Mouse (Mus musculus): ENCODE data around the gene Rims3. TPM values are rescaled to one million over a fixed set of nuclear protein-coding genes. Genes with fewer than 3 reads are reported as not detected.

Rims3 gene
- polyA plus RNA-seq, 1 experiment from 2014 or later = 1.1 TPM

- Histone ChIP-seq H3K27ac (ENCODE audit: low read depth) (peak overlapping the region; percentile 88), H3K9ac (0 out of 2 replicates have a peak overlapping the region, but pooled peaks have one; percentile 9), H3K9me3 (ENCODE audit: low read depth, low read length) (no peaks in the 10 kb centered on the region), H3K4me1 (ENCODE audit: insufficient read depth) (peaks cover 29% of the 10 kb centered on the region), H3K4me2 (peak overlapping the region; percentile 69), H3K36me3 (ENCODE audit: insufficient read depth) (no peaks in the 10 kb centered on the region), H3K4me3 (ENCODE audit: low read depth, low read length) (peak overlapping the region; percentile 48; the same call in 1 of the 2 replicates), H3K27me3 (ENCODE audit: insufficient read depth, low read length) (no peaks in the 10 kb centered on the region)
- ATAC-seq (ENCODE audit: insufficient read depth) (peak; percentile 79), DNase-seq (peak; percentile 95)
- no peak for TF ChIP-seq CTCF (IDR thresholded peaks at IDR 0.05; ENCODE audit: low read depth)
- 13% methylated on average over 3 of the region's 3 CpGs for WGBS
Measured at GRCm38 (mm10) chr4:120817002-120817774, 37.4 kb upstream of the Rims3 start.

- Histone ChIP-seq H3K27ac (ENCODE audit: low read depth) (peak overlapping the region; percentile 88), H3K4me1 (ENCODE audit: insufficient read depth) (peaks cover 28% of the 10 kb centered on the region), H3K9ac (no peak overlapping the region), H3K36me3 (ENCODE audit: insufficient read depth) (no peaks in the 10 kb centered on the region), H3K9me3 (ENCODE audit: low read depth, low read length) (no peaks in the 10 kb centered on the region), H3K4me2 (peak overlapping the region; percentile 69), H3K27me3 (ENCODE audit: insufficient read depth, low read length) (no peaks in the 10 kb centered on the region), H3K4me3 (ENCODE audit: low read depth, low read length) (no peak overlapping the region)
- ATAC-seq (ENCODE audit: insufficient read depth) (no peak), DNase-seq (peak; percentile 38)
- TF ChIP-seq CTCF (IDR thresholded peaks at IDR 0.05; ENCODE audit: low read depth) = no peak
- WGBS = 33% methylated on average over 2 of the region's 2 CpGs
Measured at GRCm38 (mm10) chr4:120817951-120818350, 36.7 kb upstream of the Rims3 start.

GRCm38 (mm10) chr4:120819296-120819695 lies 35.3 kb upstream of the Rims3 start:
- TF ChIP-seq CTCF (IDR thresholded peaks at IDR 0.05; ENCODE audit: low read depth) = no peak
- no peak overlapping the region for H3K4me2 ChIP-seq
- no peak for DNase-seq
- peak overlapping the region; percentile 88; the same call in 1 of the 2 replicates for H3K27ac ChIP-seq (ENCODE audit: low read depth)
- 15% methylated on average over 1 of the region's 1 CpGs for WGBS
- peaks cover 28% of the 10 kb centered on the region for H3K4me1 ChIP-seq (ENCODE audit: insufficient read depth)
- no peak overlapping the region for H3K9ac ChIP-seq
- H3K36me3 ChIP-seq (ENCODE audit: insufficient read depth) = no peaks in the 10 kb centered on the region
- H3K4me3 ChIP-seq (ENCODE audit: low read depth, low read length) = no peak overlapping the region
- no peak for ATAC-seq (ENCODE audit: insufficient read depth)
- no peaks in the 10 kb centered on the region for H3K9me3 ChIP-seq (ENCODE audit: low read depth, low read length)
- H3K27me3 ChIP-seq (ENCODE audit: insufficient read depth, low read length) = no peaks in the 10 kb centered on the region

GRCm38 (mm10) chr4:120819871-120820270 lies 34.7 kb upstream of the Rims3 start:
- no peak for DNase-seq
- Histone ChIP-seq H3K9ac (no peak overlapping the region), H3K36me3 (ENCODE audit: insufficient read depth) (no peaks in the 10 kb centered on the region), H3K4me3 (ENCODE audit: low read depth, low read length) (no peak overlapping the region), H3K27ac (ENCODE audit: low read depth) (no peak overlapping the region), H3K4me2 (no peak overlapping the region), H3K4me1 (ENCODE audit: insufficient read depth) (peaks cover 31% of the 10 kb centered on the region), H3K9me3 (ENCODE audit: low read depth, low read length) (no peaks in the 10 kb centered on the region), H3K27me3 (ENCODE audit: insufficient read depth, low read length) (no peaks in the 10 kb centered on the region)
- WGBS = 89% methylated on average over 2 of the region's 2 CpGs
- no peak for TF ChIP-seq CTCF (IDR thresholded peaks at IDR 0.05; ENCODE audit: low read depth)
- ATAC-seq (ENCODE audit: insufficient read depth) = no peak

- Histone ChIP-seq H3K9me3 (ENCODE audit: low read depth, low read length) (no peaks in the 10 kb centered on the region), H3K4me3 (ENCODE audit: low read depth, low read length) (no peak overlapping the region), H3K27me3 (ENCODE audit: insufficient read depth, low read length) (no peaks in the 10 kb centered on the region), H3K4me2 (no peak overlapping the region), H3K9ac (no peak overlapping the region), H3K4me1 (ENCODE audit: insufficient read depth) (peaks cover 22% of the 10 kb centered on the region), H3K36me3 (ENCODE audit: insufficient read depth) (no peaks in the 10 kb centered on the region), H3K27ac (ENCODE audit: low read depth) (no peak overlapping the region)
- WGBS = 94% methylated on average over 2 of the region's 2 CpGs
- TF ChIP-seq CTCF (IDR thresholded peaks at IDR 0.05; ENCODE audit: low read depth) = no peak
- DNase-seq (no peak), ATAC-seq (ENCODE audit: insufficient read depth) (no peak)
Measured at GRCm38 (mm10) chr4:120822191-120822911, 32.3 kb upstream of the Rims3 start.

- ATAC-seq (ENCODE audit: insufficient read depth) = peak; percentile 97
- Histone ChIP-seq H3K27me3 (ENCODE audit: insufficient read depth, low read length) (no peaks in the 10 kb centered on the region), H3K9me3 (ENCODE audit: low read depth, low read length) (no peaks in the 10 kb centered on the region), H3K4me3 (ENCODE audit: low read depth, low read length) (peak overlapping the region; percentile 77), H3K27ac (ENCODE audit: low read depth) (peak overlapping the region; percentile 100), H3K4me1 (ENCODE audit: insufficient read depth) (peaks cover 8% of the 10 kb centered on the region; the same call in 1 of the 2 replicates), H3K36me3 (ENCODE audit: insufficient read depth) (no peaks in the 10 kb centered on the region), H3K4me2 (peak overlapping the region; percentile 88), H3K9ac (peak overlapping the region; percentile 99)
- under 1% methylated on average over 53 of the region's 53 CpGs for WGBS
- peak; percentile 97 for DNase-seq
- TF ChIP-seq CTCF (IDR thresholded peaks at IDR 0.05; ENCODE audit: low read depth) = no peak
Measured at GRCm38 (mm10) chr4:120825100-120825553, 29.5 kb upstream of the Rims3 start.
